Mouse (Mus musculus): ENCODE measurements at regions not wholly inside any gene's neighbourhood (a gene's known extent, or its start where the extent isn't known, plus 50 kb on each side); places are given as distances from the start of the nearest gene placed in this dataset.
"Not testable (repeated sequence)": the region's sequence is repeated elsewhere in the genome, so short reads cannot be mapped to it uniquely, and the experiment has no call there.

DNA sequence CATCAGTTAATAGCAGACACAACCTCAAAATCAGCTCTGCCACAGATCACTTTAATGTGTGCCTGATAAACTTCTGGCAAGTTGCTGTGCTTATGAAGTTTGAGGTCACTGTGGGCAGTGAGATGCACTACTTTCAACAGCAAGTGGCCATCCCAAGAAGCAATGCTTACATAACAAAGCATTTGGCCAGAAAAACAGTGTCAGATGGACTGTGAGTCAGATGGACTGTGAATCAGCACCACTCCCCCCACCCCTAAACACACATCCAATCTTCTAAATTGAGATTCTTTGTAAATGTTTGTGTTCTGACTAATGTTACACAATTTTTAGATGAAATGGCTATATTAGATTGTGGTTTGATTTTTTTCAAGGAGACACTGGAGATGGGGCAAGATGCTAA, 550.7 kb downstream of the Nxph1 start:
- DNase-seq, result peak; percentile 7 to 30

DNA sequence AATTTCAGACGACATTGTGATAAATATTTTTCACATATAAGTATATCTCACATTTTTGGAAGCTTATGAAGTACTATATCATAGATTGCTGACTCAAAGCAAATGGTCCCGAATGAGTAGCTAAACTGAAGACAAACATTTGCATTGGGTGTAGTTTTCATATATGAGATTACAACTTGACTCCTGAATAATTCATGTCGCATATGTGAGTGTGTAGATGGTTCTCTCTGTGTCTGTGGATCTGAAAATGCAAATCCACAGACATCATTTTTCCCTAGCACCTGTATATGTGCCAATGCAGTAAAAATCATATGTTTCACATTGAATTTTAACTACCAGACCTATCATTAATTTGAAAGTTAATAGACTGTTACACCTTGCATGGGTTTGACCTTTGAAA, 586.2 kb downstream of the Nxph1 start:
- no peak for DNase-seq

DNA sequence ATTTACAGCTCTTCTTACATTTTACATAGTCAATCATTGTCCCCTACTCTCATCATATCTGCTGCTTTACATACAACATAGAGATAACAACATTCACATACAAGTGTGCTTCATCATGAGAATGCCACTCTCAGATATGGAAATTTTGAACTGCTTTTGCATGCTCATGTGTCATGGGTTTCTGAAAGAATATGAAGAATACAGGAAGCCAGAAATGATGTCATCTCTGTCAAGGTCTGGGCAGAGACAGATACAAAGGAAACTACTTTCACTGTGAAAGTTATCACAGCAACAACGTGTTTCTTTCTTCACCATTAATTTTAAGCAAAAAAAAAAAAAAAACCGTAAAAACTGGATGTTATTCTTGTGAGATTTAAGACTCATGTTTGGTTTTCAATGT, 590.5 kb downstream of the Nxph1 start:
- no peak for DNase-seq

DNA sequence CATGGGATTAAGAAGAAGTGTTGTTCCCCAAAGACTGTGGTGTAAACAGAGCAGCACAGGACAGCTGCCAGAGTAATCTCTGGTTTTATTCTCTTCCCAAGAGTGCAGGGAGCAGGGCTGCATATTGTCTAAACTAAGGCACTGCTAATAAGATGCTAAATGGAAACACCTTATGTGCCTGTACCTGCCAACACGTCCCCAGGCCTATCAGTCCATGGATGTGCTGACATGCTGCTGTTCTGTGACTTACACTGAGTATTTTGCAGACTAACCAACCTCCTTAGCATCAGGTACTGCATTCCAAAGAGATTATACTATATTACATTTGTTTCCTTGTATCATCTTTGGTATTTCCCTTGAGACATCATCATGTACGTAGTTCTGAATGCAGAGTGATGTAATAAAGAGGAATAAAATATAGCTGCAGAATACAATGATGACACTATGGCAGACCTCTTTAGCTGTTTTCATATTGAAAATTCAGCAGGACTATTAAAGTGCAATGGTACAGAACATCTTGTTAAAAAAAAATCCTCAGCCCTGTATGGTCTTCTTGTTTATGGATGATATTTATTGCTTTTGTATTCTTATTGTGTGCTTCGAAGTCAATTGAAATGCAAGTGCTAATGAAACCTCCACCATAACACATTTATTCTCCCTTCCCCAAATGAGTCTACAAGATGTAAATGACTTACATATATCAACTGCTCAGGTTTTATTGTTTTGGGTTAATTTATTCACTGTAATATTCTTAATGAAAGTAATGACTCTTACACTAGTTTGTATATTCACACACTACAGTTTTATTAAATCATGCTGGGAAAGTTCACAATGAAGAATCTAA, 602.1 kb downstream of the Nxph1 start:
- DNase-seq, result no peak

DNA sequence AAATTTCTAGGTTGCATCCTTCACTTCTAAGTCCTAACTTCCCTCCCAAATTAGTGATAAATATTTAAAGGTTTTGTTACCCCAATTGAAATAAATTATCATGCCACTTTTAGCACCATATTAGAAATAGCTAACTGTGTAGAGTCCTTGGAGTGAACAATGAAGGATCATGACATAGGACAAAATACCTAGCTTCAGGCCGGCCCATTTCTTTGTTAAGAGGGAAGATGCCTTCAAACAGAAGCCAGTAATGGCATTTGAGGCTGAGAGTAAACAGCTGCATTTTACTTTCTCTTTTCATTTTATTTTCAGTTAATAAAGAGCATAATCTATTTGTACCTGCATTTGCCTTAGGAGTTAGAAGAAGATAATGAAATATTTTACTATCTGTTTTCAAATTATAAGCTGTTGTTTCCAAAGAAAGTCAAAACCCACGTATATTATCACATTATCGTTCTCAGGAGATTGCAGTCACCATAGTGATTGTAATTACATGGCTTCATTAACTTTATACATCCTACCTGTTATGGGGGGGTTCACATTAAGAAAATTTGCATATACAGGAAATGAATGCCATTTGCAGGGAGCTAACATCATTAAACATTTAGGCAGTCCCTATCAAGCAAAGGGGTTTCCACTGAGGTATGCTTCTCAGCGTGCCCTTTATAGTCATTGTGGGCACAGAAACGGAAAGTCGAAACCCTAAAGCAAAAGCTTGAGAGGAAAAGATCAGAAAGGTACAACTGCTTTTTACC, 615.2 kb downstream of the Nxph1 start:
- no peak for DNase-seq

DNA sequence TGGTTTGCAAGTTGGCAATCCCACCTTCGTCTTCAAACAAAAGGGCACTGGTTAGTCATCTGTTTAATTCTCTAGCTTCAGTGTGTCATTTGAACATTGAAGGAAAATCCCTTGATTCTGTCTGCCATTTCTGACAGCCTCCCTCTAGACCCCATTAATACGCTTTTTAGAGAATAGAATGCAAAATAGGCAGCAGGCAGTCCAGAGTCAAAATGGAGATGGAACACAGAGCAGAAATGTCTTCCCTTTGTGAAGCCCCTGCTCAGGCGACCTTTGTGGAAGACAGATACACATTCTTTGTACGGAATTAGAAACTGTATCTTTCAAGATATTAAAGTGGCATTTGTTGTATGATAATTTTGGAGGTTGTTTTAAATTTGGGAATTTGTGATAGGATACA, 623.6 kb downstream of the Nxph1 start:
- DNase-seq, result no peak

DNA sequence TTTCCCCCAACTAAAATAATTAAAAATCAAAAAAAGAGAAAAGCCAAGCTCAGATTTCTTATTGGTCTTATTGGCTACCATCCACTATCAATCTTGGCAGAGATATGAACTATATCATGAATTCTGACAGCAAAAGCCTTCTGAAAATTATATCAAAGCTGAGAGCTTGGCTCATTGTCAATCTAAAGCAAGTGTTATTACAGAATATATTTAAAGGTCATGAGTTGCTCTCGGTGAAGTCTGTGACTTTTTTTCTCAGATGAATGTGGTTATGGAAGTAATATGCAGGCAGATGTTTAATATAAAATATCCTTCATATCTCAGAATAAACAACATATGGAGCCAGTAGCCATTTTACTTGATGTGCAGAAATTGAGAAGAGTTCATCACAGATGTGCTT, 645.2 kb downstream of the Nxph1 start:
- DNase-seq, result no peak

DNA sequence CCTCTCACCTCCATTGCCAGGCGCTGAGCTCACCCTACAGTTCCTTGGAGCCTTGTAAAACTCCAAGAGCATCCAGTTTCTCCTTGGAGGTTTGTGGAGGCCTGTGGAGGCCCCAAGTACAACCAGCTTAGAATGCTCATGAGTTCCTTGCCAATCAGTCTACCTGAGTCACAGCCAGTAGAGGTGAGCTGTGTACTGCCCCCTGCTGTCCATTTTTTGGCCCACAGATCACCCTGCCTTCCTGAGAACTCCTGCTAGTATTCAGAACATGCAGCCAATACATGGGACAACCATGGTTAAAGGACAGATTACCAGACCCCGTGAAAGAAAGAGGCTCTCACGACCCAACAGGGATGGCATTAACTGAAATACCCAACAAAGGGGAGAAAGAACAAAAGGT, 651.2 kb downstream of the Nxph1 start:
- no peak for DNase-seq

DNA sequence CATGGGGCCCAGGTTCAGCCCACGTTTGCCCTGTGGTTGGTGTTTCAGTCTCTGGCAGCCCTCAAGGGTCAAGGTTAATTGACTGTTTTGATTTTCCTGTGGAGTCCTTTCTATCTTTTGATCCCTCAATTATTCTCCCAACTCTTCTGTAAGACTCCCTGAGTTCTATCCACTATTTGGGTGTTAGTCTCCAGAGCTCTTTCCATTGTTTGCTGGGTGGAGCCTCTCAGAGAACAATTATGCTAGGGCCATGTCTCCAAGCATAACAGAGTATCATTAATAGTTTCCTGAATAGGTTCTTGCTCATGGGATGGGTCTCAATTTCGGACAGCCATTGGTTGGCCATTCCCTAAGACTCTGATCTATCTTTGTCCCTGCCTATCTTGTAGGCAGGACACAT, 685.7 kb downstream of the Nxph1 start:
- DNase-seq, result no peak

DNA sequence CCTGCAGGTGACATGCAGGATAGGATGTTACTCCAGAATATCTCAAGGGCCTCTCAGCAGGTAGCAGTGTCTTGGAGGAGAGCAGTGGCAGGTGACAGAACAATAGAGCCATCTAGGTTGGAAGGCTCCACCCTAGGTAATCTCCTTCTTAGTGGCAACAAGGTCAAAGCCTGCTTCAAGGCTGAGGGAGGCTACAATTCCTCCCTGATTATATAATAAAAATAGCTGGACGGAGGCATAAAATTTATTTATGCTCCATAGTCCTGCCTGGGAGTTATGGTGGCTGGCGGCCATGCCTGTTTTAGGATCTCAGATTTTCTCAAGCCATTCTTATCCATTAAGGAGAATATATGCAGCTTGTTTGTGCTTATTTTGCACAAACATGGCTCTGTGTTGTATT, 695.2 kb downstream of the Nxph1 start:
- DNase-seq, result not testable (repeated sequence)

DNA sequence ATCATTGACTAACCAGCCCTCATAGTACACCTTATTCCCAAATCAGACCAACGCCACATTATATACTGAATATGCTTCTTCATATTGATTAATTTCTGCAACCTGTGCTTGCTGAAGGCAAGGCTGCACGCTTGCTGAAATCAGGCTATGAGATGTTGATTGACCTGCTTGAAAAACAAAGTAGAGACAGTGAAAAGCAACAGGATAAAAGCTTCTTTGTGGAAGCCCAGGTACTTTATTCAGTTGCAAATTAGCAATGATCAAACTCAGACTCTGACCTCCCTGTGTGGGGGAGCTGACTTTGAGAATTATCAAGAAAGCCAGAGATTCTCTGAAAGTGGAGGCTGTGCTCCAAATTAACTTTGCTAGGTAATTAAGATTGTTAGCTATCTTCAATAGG, 695.7 kb downstream of the Nxph1 start:
- DNase-seq, result not testable (repeated sequence)

DNA sequence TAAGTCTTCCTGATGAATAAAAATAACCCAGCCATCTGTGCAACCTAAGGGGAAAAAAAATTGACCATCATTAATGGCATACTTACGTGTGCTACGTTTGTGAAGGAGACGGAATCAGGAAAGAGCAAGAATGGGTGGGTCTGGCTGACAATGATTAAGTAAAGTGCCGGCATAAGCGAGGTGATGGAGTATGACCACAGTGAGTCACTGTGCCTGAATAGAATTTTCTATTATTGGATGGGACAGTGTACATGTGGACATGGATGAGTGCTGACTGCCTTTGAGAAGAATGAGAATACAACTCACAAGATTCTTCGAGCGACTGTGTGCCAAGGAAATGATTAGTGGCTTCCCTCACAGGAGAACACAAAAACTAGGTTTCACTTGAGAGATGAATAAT, 711.4 kb downstream of the Nxph1 start:
- no peak for DNase-seq

DNA sequence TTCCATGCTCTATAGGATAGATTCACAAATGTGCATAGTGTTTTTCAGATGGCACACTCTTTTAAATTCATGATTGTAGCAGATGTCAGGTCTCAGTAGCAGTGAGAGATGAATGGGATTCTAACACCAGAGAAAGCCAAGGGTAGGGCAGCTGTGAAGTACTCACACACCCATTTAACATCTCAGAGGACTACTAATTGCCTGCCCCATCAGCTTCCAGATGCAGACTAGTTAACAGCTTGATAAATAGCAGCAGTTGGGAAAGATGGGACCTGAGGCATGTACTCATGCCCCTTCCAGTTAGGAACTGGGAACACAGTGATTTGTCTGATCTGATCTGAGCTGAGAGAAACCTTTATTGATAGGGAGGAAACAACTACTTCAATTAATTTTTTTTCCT, 737.0 kb downstream of the Nxph1 start:
- no peak for DNase-seq

DNA sequence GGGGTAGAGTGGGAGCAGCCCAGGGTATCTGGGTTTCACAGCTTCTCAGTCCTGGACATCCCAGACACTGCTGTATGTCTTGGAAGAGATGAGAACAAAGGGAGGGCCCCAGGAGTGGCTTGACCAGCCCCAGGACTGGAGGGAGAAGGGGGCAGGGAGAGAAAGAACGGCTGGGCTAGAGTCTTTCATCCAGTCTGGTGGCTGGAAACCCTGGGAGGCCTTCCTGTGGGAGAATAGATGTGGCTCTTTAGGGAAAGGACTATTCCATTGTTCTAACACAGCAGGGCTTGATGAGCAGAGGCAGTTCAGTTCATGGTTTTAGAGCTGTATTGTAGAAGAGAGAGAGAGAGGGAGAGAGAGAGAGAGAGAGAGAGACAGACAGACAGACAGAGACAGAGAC, 745.5 kb downstream of the Nxph1 start:
- no peak for DNase-seq

DNA sequence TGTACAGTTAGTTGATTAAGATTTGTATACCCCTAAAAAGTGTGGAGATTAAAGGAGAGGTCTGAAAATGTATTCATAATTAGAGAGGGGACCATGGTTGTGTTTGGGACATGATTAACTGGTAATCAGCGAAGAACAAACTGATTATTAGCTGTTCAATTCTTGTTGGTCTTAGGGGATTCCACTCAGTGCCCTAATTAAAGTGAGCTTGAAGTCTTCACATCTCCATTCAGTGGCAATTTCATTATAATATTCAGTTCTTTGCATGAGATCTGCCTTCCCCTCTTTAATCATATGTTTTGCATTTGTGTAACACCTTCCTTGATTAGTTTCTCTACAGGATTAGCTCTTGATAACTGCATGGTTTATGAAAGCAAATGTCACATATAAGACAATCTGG, 749.5 kb downstream of the Nxph1 start:
- DNase-seq, result no peak

DNA sequence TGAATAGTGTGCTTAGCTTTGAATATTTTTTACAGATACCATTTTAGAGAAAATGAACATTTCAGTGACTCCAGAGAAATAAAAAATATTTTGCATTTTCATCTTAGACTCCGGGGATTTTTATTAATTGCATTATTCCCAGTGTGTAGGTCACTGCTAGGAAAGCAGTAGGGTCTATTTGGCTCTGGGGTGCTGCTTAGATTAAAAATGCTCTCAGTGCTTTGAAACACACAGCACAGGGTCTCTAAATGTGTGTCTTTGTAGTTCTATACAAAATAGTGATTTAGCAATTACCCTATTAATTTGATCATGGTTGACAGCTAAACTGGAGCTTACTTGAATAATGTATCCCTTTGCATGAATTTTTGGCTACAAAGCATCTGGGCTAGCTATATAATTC, 750.0 kb downstream of the Nxph1 start:
- no peak for DNase-seq
